Mouse (Mus musculus) brown adipose tissue, adult 24 weeks (tissue): ENCODE measurements around the gene Cyb561d2. TPM values are rescaled to one million over a fixed set of nuclear protein-coding genes. Genes with fewer than 3 reads are reported as not detected.

Source experiments
- H3K27ac ChIP-seq: fragments of 200-500 bp; replicated peaks from 2 replicates; pipeline ENCODE4 v1.5.1; 2012; ENCODE audit warnings: low read depth, mild to moderate bottlenecking, low read length
- H3K4me1 ChIP-seq: fragments of 200-500 bp; 2 replicates; pipeline ENCODE4 v1.6.1; 2012; ENCODE audit warnings: low read length, mixed read lengths; ENCODE audit not compliant: control insufficient read depth, insufficient read depth, insufficient read length
- H3K4me3 ChIP-seq: fragments of 200-500 bp; 2 replicates; pipeline ENCODE4 v1.5.1; 2012; ENCODE audit warnings: low read depth, mild to moderate bottlenecking, low read length, moderate library complexity; ENCODE audit not compliant: insufficient read depth
- polyA plus RNA-seq: library from polyadenylated mRNA; stranded (reverse); fragments of >200 nt; gene quantifications from 2 replicates; pipeline ENCODE4 v1.2.4, GENCODE M21; 2012; ENCODE audit not compliant: missing spikeins, insufficient read depth, insufficient read length

Cyb561d2 gene
- polyA plus RNA-seq, 1 experiment: 6.1 TPM

- peak within 1 kb of the TSS; percentile 80 for H3K27ac ChIP-seq
- peaks cover 13% of the 10 kb centered on the region for H3K4me1 ChIP-seq
Observed at GRCm38 (mm10) chr9:107533791-107534407, 8.1 kb downstream of the Cyb561d2 start, which contains the start of gene Tmem115. Gene Tmem115, plus strand, starts transcription at chr9:107533945.

GRCm38 (mm10) chr9:107526198-107527026 lies 15.6 kb downstream of the Cyb561d2 start:
- Histone ChIP-seq H3K4me1 (no peaks in the 10 kb centered on the region), H3K4me3 (peak overlapping the region; percentile 24; the same call in 1 of the 2 replicates), H3K27ac (no peak overlapping the region)

More at GRCm38 (mm10) chr9:107533791-107534407, 8.1 kb downstream of the Cyb561d2 start, which contains the start of gene Tmem115:
- peak within 1 kb of the TSS; percentile 90 for H3K4me3 ChIP-seq

- no peaks in the 10 kb centered on the region for H3K4me1 ChIP-seq
- no peak overlapping the region for H3K4me3 ChIP-seq
- H3K27ac ChIP-seq: no peak overlapping the region
Observed at GRCm38 (mm10) chr9:107522400-107522711, 19.6 kb downstream of the Cyb561d2 start.

GRCm38 (mm10) chr9:107521711-107522399 lies 20.1 kb downstream of the Cyb561d2 start:
- H3K4me1 ChIP-seq: no peaks in the 10 kb centered on the region
- no peak overlapping the region for H3K4me3 ChIP-seq
- no peak overlapping the region for H3K27ac ChIP-seq

- no peak overlapping the region for H3K27ac ChIP-seq
- H3K4me3 ChIP-seq: no peak overlapping the region
- no peaks in the 10 kb centered on the region for H3K4me1 ChIP-seq
Observed at GRCm38 (mm10) chr9:107521190-107521589, 20.8 kb downstream of the Cyb561d2 start.

- Histone ChIP-seq H3K4me1 (no peaks in the 10 kb centered on the region), H3K27ac (no peak overlapping the region), H3K4me3 (no peak overlapping the region)
Observed at GRCm38 (mm10) chr9:107520331-107520730, 21.7 kb downstream of the Cyb561d2 start.

- H3K4me3 ChIP-seq: no peak overlapping the region
Observed at GRCm38 (mm10) chr9:107514303-107514955, 27.6 kb downstream of the Cyb561d2 start.

GRCm38 (mm10) chr9:107512326-107512725 lies 29.7 kb downstream of the Cyb561d2 start:
- Histone ChIP-seq H3K27ac (no peak overlapping the region), H3K4me1 (no peaks in the 10 kb centered on the region), H3K4me3 (no peak overlapping the region)

More at GRCm38 (mm10) chr9:107514303-107514955, 27.6 kb downstream of the Cyb561d2 start:
- no peaks in the 10 kb centered on the region for H3K4me1 ChIP-seq
- H3K27ac ChIP-seq: no peak overlapping the region

- no peak overlapping the region for H3K4me3 ChIP-seq
- no peak overlapping the region for H3K27ac ChIP-seq
- no peaks in the 10 kb centered on the region for H3K4me1 ChIP-seq
Observed at GRCm38 (mm10) chr9:107511436-107511835, 30.6 kb downstream of the Cyb561d2 start.

GRCm38 (mm10) chr9:107510384-107511100 lies 31.5 kb downstream of the Cyb561d2 start:
- Histone ChIP-seq H3K27ac (no peak overlapping the region), H3K4me3 (no peak overlapping the region), H3K4me1 (no peaks in the 10 kb centered on the region)

GRCm38 (mm10) chr9:107508266-107508665 lies 33.7 kb downstream of the Cyb561d2 start:
- H3K27ac ChIP-seq: no peak overlapping the region

GRCm38 (mm10) chr9:107504662-107505537 lies 37.1 kb downstream of the Cyb561d2 start:
- Histone ChIP-seq H3K27ac (no peak overlapping the region), H3K4me1 (no peaks in the 10 kb centered on the region), H3K4me3 (no peak overlapping the region)

More at GRCm38 (mm10) chr9:107508266-107508665, 33.7 kb downstream of the Cyb561d2 start:
- H3K4me1 ChIP-seq: no peaks in the 10 kb centered on the region
- no peak overlapping the region for H3K4me3 ChIP-seq

- no peaks in the 10 kb centered on the region for H3K4me1 ChIP-seq
- no peak overlapping the region for H3K4me3 ChIP-seq
- H3K27ac ChIP-seq: no peak overlapping the region
Observed at GRCm38 (mm10) chr9:107502131-107502846, 39.7 kb downstream of the Cyb561d2 start.
